Mouse (Mus musculus): ENCODE results near the gene Il7r.

The Il7r gene

DNA sequence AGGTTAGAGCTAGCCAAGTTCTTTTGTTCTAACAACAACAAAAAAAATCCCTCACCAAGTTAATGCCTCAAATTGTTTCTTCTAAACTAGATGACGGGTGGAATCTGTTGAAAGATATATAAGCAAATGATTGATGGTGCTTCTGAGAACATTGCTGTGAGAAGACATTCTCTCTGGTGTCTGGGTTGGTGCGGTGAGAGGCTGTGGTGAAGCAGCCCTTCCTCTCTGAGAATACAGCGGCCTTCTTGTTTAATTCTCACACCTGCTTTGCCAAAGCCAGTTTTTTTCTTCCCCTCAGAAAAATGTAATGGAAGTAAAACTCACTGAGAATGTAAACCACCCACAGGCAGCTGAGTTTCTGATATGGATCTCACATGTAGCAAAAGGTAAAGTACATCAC is 57.8 kb downstream of the Il7r start:
- no peak for DNase-seq (ENCODE audit: inconsistent age in 2 of 2, low spot score in 1 of 2)

DNA sequence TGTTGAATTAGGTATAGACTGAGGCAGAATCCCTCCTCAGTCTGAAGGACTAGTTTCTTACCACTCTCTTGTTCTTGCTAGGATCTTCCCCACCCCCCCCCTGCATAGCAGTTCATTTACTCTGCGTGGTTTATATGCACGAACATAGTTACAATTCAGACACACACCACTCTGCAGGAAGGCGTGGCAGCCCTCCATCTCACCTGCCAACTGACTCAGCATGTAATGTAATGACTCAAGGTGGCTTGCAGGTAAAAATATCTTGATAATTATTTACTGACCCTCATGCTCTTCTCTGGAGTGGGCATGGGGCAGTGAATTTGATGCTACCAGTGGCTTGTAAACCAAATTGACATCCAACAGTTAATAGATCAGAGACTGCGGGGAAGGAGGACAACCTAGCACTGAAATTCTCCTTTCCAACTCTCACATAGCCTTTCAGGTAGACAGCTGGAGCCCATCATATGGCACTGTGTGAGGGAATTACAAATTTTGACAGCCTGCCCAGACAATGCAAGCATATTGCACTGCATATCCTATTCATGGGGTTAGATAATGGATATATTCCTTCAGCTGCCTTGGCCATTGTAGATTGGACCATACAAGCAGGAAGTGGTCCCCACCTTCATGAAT is 58.8 kb downstream of the Il7r start:
- no peak for DNase-seq (ENCODE audit: inconsistent age in 2 of 2, low spot score in 1 of 2)

DNA sequence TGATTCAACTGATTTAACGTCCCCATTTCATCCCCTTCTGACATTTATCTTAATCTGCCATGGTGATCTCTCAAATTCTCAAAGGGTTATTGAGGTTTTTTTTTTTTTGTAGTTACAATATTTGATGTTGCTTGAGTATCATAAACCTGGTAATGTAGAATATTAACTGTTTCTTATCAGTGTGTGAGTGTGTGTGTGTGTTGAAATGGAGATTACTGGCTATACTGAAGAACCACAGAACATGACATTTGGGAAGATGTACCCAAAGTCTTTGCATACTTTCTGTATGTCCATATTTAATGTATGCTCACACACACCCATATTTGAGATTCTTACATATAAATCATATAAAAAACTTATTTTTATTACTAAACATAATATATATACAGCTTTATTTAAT is 65.9 kb downstream of the Il7r start:
- no peak for DNase-seq (ENCODE audit: inconsistent age in 2 of 2, low spot score in 1 of 2)

DNA sequence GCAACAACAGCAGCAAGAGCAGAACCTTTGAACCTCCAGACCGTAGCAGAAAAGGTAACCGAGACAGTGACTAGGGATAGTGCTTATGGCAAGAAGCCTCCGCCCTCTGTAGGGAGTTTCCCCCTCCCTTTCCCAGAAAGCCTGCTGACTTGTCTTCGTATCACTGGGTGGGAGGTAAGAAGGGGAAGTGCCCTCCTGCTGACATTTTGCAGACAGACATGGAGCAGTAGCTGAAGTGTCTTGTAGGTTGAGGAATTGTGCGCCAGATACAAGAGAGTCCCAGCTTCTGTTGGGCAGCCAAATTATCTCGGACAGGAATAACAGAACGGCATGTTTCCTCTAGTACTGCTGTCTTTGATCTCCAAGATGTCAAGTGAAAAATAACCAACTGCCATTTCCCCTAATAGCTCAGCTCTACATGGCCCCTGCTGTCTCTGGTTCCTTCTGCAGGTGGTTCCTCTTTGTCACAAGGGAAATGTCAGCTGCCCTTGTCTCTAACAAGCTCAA is 66.4 kb downstream of the Il7r start:
- DNase-seq (ENCODE audit: inconsistent age in 2 of 2, low spot score in 1 of 2) = no peak
